Mouse (Mus musculus) adrenal gland, postnatal 14 days (tissue): ENCODE data around the gene Pigl. TPM values are rescaled to one million over a fixed set of nuclear protein-coding genes. Genes with fewer than 3 reads are reported as not detected.

Source experiments
- DNase-seq: peaks from one replicate; pipeline ENCODE4 v3.0.0; 2021; ENCODE audit warnings: mixed read lengths
- total RNA-seq: library from RNA; stranded (reverse); gene quantifications from 2 replicates; pipeline ENCODE4 v1.2.3, GENCODE M21; 2021

Pigl gene
- total RNA-seq, 1 experiment from 2014 or later, result 6.9 TPM

DNA sequence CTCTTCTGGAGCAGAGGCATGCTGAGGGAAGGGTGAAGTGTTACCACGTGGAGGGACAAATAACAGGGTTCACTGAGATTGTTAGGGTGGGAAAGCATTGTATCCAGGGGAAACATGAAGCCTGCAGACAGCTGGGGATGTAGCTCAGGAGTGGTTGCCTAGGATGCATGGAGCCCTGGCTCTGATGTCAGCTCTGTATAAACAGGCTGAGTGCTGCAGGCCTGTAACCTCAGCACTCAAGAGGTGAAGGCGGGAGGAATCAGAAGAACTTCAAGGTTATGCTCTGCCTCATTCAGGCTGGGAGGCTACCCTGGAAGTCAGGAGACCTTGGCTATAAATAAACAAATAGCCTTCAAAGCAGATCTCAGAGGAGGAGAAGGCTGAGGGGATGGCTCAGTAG, 60.7 kb downstream of the Pigl start:
- peak; percentile 56 for DNase-seq

DNA sequence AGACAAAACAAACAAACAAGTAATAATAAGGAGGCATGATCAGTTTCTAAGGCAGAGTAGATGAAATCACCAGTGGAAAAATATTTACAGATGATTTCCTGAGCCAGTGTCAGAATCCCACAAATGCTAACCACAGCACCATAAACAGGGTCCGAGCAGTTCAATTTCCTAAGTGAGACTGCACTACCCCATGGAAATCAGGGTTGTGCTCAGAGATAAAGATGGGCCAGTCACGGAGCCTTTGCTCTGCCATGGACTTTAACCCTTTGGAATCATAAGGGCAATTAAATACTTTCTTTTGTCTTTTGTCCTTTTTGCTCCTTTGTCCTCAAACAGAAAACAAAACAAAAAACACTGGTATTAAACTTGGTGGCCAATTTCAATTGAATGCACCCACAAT, 64.0 kb downstream of the Pigl start:
- no peak for DNase-seq

DNA sequence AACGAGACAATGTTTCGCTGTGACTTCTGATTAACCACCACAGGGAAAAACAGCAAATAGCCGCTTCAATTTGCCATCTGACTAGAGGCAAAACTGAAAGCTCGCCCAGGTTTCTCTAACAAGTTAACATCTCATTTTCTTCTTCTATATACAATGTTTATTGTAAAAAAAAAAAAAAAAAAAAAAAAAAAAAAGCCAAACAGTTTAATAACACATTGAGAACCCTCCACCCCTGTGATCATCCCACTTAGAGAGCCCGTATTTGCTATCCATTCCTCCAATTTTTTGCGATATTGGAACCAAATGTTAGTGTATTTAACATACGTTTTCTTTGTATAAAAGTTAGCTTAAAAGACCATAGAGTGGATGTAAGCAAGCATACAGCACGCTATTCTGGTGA, 78.8 kb downstream of the Pigl start:
- DNase-seq, result no peak

- no peak for DNase-seq
These were observed 79.3 kb downstream of the Pigl start for GRCm38 (mm10) chr11:62537590-62537989.

DNA sequence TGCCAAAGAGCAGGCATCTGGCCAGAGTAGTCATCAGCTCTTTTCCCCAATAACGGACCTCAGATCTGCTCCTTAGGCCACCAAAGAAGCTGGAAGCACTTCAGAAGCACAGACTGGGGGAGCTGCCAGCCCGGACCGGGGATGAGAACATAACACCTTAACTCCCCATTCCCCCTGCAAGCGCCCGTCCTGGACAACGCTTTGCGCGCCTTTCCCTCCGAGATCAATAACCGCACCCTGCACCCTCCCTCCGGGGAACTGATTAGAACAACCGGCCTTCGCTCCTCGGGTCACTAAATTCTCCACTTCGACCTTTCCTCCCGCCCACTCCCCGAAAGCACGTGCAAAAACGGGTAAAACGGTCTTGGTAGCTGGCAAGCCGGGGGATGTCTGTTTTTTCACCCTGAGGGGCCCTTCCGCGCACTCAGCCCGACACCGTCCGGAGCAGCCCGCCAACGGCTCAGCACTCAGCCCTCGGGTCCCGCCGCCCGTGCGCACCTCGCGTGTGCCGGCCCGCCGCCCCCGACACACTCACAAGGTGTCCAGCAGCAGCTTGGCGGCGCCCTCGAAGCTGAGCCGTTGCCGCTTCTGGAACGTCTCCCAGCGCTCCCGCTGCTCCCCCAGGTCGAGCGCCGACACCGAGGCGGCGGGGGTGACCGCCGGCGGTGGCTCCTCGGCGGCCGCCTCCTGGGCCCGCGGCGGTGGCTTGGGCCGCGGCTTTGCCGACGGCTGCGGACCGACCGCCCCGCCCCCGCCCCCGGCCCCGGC, 80.2 kb downstream of the Pigl start:
- peak; percentile 78 for DNase-seq

DNA sequence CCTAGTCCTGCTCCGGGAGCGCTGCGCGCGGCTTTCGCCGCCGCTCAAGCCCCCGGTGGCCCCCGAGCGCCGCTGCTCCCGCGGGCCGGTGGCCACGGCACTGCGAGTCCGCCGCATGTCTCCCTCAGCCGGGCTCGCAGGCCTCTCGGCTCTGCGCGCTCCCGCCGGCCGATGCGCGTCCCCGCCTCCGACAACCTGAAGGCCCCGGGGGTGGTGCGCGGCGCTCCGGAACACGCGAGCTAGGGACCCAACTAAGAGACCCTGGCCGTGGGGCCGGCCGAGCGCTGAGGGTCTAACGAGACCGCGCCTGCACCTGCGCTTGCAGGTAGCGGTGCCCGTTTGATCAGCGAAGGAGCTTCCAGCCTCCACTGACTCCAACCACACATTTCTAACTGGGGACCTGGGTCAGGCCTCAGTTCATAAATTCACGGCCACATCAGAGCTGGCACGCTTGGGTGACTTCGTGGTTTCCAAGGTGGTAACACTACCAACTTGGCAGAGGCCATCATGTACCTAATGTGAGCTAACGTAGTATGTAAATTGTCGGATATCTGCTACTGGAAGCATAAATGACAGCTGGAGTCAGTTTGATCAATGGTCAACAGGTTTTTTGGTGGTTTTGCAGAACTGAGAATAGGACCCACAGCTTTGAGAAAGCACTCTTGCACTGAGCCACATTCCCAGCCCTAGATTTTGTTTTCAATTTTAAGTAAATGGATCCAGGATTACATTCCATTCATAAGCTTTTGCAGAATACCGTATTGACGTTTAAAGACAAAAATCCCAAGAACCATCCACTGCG, 81.0 kb downstream of the Pigl start, which contains the start of gene Cenpv:
Gene Cenpv, minus strand, starts transcription at position 173 of the 802 bp plus-strand sequence.
- DNase-seq, result peak; percentile 89

GRCm38 (mm10) chr11:62540167-62540566, 81.9 kb downstream of the Pigl start:
- DNase-seq, result no peak

DNA sequence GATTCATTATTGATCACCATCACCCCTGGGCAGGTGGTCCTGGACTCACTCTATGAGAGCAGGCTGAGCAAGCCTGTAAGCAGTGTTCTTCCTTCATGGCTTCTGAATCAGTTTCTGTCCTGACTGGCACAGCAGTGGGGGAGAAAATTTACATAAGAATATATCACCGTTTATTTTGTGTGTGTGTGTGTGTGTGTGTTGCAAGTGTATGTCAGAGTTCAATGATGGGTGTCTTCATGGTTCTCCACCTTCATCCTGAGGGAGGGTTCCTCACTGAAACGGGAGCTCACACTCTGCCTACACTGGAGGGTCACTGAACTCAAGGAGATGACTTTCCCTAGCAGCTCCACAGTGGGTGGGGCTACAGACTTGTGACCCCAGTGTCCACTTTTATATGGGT, 82.7 kb downstream of the Pigl start:
- no peak for DNase-seq

GRCm38 (mm10) chr11:62541581-62541980, 83.3 kb downstream of the Pigl start:
- no peak for DNase-seq

- DNase-seq, result no peak
These were observed 85.7 kb downstream of the Pigl start for GRCm38 (mm10) chr11:62543991-62544390.

DNA sequence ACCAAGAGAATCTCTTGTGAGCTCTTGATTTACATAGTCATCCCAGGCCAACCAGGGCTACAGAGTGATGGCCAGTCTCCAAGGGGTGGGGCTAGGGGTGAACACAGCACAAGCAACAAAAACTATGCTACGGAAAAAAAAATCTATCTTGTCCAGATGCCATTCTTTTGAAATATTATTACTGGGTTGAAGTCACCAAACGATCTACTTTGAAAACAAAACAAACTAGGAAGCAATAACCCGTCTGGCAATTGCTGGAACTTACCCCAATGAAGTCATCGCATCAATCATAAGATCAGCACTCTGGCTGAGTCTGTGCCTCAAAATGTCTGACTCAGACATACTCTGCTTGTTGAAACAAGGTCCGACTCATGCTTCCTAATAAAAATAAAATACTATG, 91.5 kb downstream of the Pigl start:
- DNase-seq, result peak; percentile 91

GRCm38 (mm10) chr11:62550227-62550685, 92.0 kb downstream of the Pigl start:
- peak; percentile 58 for DNase-seq

GRCm38 (mm10) chr11:62550727-62551225, 92.5 kb downstream of the Pigl start, which contains the start of gene Ubb:
TSS of gene Ubb (plus strand) at chr11:62551171.
- peak; percentile 99 for DNase-seq

DNA sequence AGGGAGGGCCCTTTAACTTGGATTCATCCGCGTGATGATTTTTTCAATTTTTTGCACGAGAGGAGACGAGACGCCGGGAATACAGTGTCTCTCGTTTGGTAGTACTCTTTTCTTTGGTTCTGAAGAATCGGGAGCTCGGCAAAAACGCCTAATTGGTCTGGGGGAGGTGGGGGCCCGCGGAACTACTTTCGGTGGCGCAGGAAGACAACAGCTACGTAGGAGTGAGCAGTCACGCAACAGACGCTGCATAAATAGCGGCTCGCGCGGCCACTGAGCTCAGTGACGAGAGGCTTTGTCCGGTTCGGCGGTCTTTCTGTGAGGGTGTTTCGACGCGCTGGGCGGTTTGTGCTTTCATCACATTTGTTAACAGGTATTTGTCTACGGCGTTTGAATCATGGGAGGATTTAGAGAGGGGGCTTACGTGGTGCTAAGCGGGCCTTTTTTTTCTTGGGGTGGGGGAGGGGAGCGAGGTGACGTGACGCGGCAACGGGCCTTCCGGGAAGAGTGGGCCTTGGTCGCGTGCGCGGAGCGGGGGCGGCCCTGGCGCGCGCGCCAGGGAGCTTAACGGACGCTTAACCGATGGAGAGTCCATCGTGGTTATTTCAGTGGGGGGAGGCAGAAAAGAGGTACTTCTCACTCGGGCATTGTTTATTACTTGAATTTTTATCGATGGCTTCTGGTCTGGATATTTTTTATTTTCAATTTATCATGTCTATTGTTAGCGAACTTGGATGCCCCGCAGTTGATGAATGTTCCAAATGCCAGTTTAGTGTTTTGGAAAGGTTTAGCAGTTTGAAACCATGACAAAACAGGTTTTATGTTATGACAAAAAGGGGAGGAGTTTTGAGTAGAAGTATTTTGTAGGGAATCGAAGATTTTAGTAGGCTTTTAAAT, 93.2 kb downstream of the Pigl start:
- peak; percentile 94 for DNase-seq

- DNase-seq, result no peak
These were observed 94.9 kb downstream of the Pigl start for GRCm38 (mm10) chr11:62553186-62553585.

- no peak for DNase-seq
These were observed 95.4 kb downstream of the Pigl start for GRCm38 (mm10) chr11:62553633-62554032.

DNA sequence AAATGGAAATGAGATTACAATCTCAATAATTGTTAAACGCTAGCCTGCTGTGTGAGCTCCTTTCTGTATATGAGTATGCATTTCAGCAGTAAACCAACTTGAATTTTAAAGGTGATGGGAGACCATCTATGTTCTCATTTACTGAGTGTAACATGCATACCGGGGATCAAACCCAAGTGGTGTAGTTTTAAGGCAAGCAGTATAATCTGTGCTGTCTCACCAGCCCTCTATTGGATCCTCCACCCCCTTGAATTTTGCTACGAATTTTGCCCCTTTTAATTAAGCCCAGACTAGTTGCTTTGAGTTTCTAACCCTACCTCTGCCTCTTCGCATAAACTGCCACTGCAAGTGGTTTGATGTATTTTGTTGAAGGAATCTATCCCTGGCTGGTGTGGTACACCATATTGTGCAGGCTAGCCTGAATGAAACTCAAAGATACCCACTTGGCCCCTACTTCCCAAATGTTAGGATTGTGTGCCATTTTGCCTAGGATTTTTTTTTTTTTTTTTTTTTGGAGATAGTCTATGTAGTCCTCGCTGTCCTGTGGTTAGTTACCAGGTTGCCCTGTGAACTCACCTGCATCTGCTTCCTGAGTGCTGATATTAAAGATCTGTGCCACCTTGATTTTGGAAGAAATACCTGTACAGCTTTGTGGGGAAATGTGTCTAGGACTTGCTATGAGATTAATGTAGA, 96.0 kb downstream of the Pigl start:
- no peak for DNase-seq

GRCm38 (mm10) chr11:62554934-62555517, 96.8 kb downstream of the Pigl start:
- no peak for DNase-seq

DNA sequence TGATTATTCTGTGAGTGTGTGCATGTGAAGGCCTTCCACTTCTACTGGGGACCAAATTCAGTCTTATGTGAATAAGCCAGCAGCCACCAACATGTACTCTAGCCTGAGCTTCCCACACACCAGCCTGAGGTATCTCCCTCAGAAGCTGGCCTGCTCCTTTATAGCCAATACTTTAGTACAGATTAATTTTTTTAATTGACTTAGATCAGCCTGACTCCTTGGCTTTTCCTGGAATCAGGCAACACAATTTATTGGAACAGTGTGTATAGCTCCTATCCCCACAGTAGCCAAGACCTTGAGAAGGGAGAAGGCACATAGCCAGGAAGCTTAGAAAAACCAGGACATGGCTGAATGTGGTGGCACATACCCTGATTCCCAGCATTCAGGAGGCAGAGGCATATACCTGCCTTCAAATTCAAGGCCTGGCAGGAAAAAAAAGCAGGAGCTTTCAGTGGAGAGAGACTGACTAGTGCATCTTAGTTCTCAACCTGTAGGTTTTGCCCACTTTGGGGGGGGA, 97.7 kb downstream of the Pigl start:
- peak; percentile 55 for DNase-seq

DNA sequence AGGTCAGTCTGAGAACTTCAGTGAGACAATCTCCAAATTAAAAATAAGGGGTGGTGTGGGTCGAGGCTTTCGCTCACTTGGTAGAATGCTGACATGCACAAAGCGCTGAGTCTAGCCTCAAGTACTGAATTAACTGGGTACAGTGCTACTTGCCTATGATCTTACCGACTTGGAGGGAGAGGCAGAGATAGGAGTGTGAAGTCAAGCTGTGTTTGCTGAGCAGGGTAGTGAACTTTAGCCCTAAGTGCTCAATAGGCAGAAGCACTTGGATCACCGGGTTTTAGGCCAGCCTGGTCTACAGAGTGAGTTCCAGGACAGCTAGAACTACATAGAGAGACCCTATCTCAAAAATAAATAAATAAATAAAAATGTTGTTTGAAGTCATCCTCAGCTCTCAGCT, 98.9 kb downstream of the Pigl start:
- DNase-seq, result no peak

DNA sequence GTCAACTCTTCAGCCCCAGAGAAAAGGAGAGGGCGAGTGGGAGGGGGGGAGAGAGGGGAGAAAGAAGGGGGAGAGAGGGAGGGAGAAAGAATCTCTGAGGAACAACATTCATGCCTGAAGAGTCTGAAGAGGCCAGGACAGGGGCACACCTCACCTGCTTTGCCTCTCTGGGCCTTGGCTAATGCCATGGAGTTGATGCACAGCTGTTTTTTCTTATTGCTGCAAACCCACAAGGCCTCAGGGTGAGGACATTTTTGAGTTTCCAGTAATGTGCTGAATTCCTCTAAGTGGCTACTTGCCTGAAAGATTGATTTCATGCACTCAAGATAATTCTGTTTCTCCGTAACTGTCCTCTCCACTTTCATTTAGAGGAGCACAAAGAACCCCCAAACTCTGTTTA, 99.9 kb downstream of the Pigl start:
- DNase-seq, result no peak
